Mouse (Mus musculus) olfactory bulb, adult 2 months (tissue): Measurements from ENCODE around the gene Nat8f6. TPM values are rescaled to one million over a fixed set of nuclear protein-coding genes. Genes with fewer than 3 reads are reported as not detected.
"Not testable (repeated sequence)": the region's sequence is repeated elsewhere in the genome, so short reads cannot be mapped to it uniquely, and the experiment has no call there.

Source experiments
- H3K27ac ChIP-seq: fragments of 200-500 bp; 2 replicates; pipeline ENCODE4 v1.5.1; 2012; ENCODE audit warnings: low read depth, low read length; ENCODE audit not compliant: insufficient read depth
- H3K4me1 ChIP-seq: fragments of 200-500 bp; 2 replicates; pipeline ENCODE4 v1.6.1; 2012; ENCODE audit warnings: low read length; ENCODE audit not compliant: control insufficient read depth, insufficient read depth
- H3K4me3 ChIP-seq: fragments of 200-500 bp; 2 replicates; pipeline ENCODE4 v1.5.1; 2012; ENCODE audit warnings: mild to moderate bottlenecking, low read depth, low read length, moderate library complexity; ENCODE audit not compliant: insufficient read depth
- CTCF ChIP-seq: fragments of 200-500 bp; IDR thresholded peaks from 2 replicates; pipeline ENCODE4 v1.5.1; 2012; ENCODE audit warnings: low read depth, mild to moderate bottlenecking, low read length, moderate library complexity; ENCODE audit not compliant: insufficient read depth
- POLR2A ChIP-seq: fragments of 200-500 bp; IDR thresholded peaks from 2 replicates; pipeline ENCODE4 v1.6.1; 2012; ENCODE audit warnings: mild to moderate bottlenecking, low read depth, low read length, moderate library complexity; ENCODE audit not compliant: insufficient read depth
- WGBS: fragments of 180-500 bp; shearing (Covaris S2); methylation state at CpG from one replicate; pipeline ENCODE4 v1.1.7; 2018; 5-methylcytosine and 5-hydroxymethylcytosine counted together
- polyA plus RNA-seq: library from polyadenylated mRNA; stranded (reverse); fragments of >200 nt; gene quantifications from 2 replicates; pipeline ENCODE4 v1.2.4, GENCODE M21; 2012; ENCODE audit warnings: low replicate concordance; ENCODE audit not compliant: missing spikeins, insufficient read depth, insufficient read length

Nat8f6 gene
- polyA plus RNA-seq, 1 experiment: not detected

DNA sequence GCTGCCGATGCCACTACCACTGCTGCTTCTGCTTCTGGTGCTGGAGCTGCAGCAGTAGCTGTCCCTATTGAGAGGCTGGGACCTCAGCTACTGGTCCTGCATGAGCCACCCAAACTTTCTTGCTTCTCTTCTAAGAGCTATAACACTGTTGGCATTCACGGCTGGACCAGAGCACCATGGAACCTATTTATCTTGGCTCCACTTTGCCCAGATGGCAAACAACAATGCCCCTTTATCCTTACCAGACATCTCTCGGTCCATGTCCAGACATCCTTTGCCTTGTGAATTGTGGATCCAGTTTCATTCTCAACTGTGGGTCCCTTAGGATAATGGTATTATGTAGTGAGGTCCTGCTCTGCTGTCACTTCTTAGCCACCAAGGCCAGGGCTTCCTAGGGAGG, 40.5 kb upstream of the Nat8f6 start:
- H3K4me1 ChIP-seq: peaks cover 9% of the 10 kb centered on the region
- no peak overlapping the region for H3K27ac ChIP-seq
- 74% methylated on average over 3 of the region's 3 CpGs for WGBS
- H3K4me3 ChIP-seq: no peak overlapping the region
- TF ChIP-seq CTCF (no peak), POLR2A (no peak)

DNA sequence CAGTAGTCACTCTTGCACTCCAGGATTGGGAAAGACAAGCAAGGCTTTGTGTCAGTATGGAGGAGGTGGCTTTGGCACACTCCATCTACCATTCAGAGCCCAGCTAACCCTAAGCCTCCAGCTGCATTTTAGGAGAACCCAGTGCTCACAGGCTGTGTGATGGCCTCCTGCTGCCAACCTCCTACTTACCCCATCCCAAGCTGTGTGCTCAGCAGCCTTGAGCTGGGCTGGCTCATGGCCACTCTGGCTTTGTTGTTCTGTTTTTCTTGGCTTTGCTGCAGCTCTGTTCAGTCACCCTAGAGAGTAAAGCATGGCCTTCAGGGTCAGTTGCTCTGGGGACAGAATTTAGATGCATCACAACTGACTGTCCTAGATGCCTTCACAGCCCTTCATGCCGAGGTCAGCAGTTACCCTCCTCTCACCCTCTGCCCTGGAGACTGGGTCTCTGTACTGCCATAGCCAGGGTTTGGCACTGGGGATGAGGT, 35.5 kb upstream of the Nat8f6 start:
- Histone ChIP-seq H3K4me1 (peaks cover 10% of the 10 kb centered on the region), H3K4me3 (no peak overlapping the region), H3K27ac (peak overlapping the region; percentile 59; the same call in 1 of the 2 replicates)
- 32% methylated on average over 1 of the region's 1 CpGs for WGBS
- TF ChIP-seq CTCF (no peak), POLR2A (no peak)

DNA sequence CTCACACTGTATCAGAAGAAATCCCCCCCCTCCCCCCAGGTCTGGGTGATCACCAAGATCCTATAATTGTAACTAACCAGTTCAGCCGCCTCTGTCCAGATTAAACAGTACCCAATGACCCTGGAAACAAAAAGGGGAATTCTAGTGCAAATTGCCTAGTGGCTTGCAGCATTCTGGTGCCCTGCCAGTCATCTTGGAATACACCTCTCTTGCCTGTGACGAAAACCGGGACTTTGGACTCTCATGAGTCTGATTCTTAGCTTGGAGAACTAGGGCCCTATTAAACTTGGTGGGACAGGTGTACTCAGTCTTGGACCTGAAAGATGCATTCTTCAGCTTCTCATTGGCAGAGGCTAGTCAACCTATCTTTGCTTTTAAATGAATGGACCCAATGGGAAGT, 32.7 kb upstream of the Nat8f6 start:
- Histone ChIP-seq H3K4me1 (peaks cover 14% of the 10 kb centered on the region), H3K4me3 (no peak overlapping the region), H3K27ac (no peak overlapping the region)
- 50% methylated on average over 3 of the region's 3 CpGs for WGBS
- TF ChIP-seq CTCF (no peak), POLR2A (no peak)

DNA sequence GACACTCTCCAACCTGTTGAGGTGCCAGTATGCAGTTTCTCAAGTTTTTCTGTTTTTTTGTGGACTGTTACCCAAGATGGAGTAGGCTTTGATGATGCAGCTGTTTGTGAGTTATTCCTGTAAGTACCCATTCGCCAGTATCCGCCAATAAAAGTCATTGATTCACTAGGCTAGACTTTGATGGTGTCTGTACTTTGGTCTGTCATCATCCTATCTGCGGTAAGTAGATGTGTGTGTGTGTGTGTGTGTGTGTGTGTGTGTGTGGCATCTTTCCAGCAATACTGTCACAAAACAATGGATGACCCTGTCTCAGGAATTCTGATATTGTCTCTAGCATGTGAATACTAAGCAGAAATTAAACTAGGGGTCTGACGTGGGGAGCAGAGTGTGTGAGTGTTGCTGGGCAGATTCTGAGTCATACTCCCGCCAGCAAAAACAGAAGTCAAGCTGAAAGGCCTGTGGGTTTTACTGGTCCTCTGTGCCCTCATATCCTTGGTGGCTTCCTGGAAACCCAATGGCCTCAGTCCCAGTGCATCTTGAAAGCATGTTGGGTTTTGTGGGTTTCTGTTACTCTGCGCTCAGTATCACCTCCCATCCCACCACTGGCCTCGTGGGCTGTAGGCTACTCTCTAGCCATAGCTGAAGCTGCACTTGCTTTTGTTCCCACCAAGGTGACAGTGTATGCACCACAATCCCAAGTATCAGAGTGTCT, 30.5 kb upstream of the Nat8f6 start:
- no peak for TF ChIP-seq CTCF
- TF ChIP-seq POLR2A: no peak
- 93% methylated on average over 7 of the region's 7 CpGs for WGBS
- Histone ChIP-seq H3K4me3 (no peak overlapping the region), H3K4me1 (peaks cover 5% of the 10 kb centered on the region; the same call in 1 of the 2 replicates), H3K27ac (no peak overlapping the region)

DNA sequence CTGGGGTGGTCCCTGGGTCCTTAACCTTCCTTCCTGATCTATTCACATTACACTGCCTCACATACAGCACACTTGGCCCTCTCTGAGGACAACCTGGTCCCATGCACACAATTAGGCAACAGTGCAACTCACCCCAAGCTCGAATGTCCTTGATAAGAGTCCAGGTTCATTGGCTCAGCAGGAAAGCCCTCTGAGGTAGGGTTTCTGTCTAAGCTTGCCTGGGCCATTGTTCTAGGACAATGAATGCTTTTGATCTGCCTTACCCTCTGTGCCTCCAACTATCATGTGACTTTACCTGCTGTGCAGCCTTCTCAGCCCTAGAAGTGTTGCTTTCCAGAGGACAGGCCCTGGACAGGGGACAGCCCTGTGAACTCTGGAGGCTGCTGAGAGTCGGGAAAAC, 28.5 kb upstream of the Nat8f6 start:
- WGBS: 42% methylated on average over 2 of the region's 2 CpGs
- Histone ChIP-seq H3K4me3 (no peak overlapping the region), H3K4me1 (peaks cover 3% of the 10 kb centered on the region; the same call in 1 of the 2 replicates), H3K27ac (no peak overlapping the region)
- TF ChIP-seq POLR2A: no peak
- no peak for TF ChIP-seq CTCF

DNA sequence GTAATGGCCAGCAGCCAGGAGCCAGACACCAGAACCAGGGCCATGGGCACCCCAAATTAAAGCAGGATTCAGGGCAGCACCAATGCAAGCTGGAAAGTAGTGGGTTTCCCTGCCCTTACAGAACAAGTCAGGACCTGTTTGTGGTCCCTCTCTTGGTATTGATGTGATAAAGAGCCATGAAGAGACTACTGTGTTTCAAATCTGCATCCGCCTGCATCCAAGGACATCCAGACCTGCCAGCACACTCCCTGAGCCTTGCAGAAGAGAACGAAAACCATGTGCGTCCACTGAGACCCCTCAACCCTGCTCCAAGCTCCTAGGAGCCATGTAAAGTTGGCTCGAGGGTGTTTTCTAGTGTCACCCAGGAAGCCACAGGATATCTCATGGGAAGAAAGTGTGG, 27.4 kb upstream of the Nat8f6 start:
- Histone ChIP-seq H3K4me1 (peaks cover 3% of the 10 kb centered on the region; the same call in 1 of the 2 replicates), H3K4me3 (no peak overlapping the region), H3K27ac (no peak overlapping the region)
- no peak for TF ChIP-seq CTCF
- TF ChIP-seq POLR2A: no peak
- WGBS: 94% methylated on average over 4 of the region's 4 CpGs

DNA sequence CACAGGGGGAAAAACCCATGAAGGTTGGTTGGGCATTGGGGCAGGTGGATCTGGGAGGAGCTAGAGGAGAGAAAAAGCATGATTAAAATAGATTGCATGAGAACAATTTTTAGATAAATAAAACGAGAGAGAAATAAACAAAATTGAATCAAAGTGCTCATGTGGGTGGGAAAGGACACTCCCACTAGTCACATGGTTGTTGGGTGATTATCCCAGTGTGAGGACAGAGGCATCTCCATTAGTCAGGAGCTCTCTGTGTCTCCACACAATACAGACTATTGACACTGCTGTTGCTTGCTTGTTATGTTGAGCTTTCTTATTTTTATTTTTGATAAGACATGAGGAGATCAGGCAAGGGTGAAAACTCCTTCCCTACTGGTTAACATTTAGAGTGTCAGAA, 26.2 kb upstream of the Nat8f6 start:
- H3K4me1 ChIP-seq: peaks cover 3% of the 10 kb centered on the region; the same call in 1 of the 2 replicates
- H3K4me3 ChIP-seq: no peak overlapping the region
- H3K27ac ChIP-seq: no peak overlapping the region
- 12% methylated on average over 1 of the region's 1 CpGs for WGBS
- TF ChIP-seq POLR2A: no peak
- no peak for TF ChIP-seq CTCF

DNA sequence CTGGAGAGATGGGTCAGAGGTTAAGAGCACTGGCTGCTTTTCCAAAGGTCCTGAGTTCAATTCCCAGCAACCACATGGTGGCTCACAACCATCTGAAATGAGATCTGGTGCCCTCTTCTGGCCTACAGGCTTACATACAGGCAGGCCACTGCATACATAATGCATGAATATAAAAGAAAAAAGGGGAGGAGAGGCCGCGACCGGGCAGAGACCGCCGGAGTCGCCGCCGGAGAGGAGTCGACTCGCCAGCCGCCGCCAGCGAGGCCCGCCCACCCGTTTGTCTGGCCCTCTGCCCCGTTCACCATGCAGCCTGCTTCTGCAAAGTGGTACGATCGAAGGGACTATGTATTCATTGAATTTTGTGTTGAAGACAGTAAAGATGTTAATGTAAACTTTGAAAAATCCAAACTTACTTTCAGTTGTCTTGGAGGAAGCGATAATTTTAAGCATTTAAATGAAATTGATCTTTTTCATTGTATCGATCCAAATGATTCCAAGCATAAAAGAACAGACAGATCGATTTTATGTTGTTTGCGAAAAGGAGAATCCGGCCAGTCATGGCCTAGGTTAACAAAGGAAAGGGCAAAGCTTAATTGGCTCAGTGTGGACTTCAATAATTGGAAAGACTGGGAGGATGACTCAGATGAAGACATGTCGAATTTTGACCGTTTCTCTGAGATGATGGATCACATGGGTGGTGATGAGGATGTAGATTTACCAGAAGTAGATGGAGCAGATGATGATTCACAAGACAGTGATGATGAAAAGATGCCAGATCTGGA, 23.1 kb upstream of the Nat8f6 start:
- H3K27ac ChIP-seq, H3K4me1 ChIP-seq, H3K4me3 ChIP-seq: not testable (repeated sequence)
- 82% methylated on average over 25 of the region's 25 CpGs for WGBS

DNA sequence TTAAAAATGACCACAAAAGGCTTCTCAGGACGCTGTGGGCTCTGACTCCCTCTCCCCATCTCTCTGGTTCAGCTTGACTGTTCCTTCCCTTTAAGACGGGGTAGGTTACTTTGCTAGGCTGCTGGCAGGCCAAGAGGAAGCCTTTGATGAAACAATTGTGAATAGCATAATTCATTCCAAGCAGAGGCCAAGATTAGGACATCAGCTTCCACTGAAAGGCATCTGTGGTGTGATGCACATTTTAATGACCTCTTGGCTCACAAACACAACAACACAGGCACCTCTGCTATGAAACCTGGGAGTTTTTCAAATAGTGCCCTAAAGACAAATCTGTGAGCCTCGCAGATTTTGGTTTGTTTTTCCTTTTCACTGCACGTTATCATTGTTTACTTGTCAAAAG, 19.2 kb upstream of the Nat8f6 start:
- H3K27ac ChIP-seq: no peak overlapping the region
- H3K4me1 ChIP-seq: no peaks in the 10 kb centered on the region
- TF ChIP-seq CTCF: no peak
- TF ChIP-seq POLR2A: no peak
- WGBS: 45% methylated on average over 4 of the region's 4 CpGs
- no peak overlapping the region for H3K4me3 ChIP-seq

DNA sequence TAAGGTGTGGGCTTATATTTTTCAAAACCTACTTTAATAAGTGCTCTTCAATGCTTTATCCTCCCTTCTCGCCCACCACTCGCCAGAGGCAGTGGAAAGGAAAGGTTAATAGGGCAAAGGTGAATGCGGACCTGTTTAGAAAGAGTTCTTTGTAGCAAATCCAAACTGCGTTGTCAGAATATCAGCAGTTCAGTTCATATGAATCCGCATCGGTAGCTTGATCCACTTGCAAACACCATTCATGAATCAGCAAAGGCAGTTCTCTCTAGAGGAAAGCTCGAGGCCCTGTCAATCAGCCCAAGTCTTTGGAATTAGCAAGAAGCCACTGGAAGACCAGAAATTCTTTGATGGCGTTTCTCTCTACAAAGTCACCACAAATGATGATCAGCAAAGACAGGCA, 17.9 kb upstream of the Nat8f6 start:
- no peak overlapping the region for H3K27ac ChIP-seq
- 54% methylated on average over 8 of the region's 8 CpGs for WGBS
- no peaks in the 10 kb centered on the region for H3K4me1 ChIP-seq
- H3K4me3 ChIP-seq: no peak overlapping the region
- TF ChIP-seq CTCF (no peak), POLR2A (no peak)

DNA sequence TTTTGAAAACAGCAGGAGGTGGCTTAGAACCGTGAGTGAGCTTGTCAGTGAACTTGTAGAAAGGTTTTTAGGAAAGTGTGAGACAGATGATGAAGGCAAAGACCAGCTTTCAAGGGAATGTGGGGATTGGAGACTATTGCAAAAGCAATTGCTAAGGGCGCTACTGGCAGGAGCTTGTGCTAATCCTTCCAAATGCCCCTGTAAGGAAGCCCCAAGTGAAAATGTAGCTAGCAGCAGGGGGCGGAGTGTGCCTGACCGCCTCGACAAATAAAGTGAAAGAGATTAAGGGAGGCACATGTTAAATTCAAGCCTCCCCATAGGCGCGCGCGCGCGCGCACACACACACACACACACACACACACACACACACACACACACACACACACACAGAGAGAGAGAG, 16.6 kb upstream of the Nat8f6 start:
- not testable (repeated sequence) for H3K4me3 ChIP-seq, H3K27ac ChIP-seq, H3K4me1 ChIP-seq
- 7% methylated on average over 12 of the region's 12 CpGs for WGBS

DNA sequence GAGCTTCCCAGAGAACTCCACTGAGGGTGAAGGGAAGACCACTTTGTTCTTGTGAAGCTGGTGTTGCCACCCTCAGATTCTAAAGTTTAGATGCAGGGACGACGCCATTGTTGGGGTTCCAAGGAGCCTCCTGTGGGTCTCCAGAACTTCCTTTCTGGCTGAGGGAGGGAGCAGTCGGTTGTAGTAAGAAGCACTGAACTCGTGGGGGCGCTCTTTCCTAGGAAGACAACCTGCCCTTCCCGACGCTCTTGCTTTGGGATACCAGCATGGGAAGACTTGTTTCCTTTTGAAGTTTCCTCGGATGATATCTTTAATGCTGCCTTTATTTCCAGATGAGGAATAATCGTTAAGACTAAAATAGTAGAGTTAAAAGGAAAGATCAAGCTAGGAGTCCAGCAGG, 16.1 kb upstream of the Nat8f6 start:
- 8% methylated on average over 9 of the region's 9 CpGs for WGBS
- H3K4me3 ChIP-seq, H3K27ac ChIP-seq, H3K4me1 ChIP-seq: not testable (repeated sequence)

DNA sequence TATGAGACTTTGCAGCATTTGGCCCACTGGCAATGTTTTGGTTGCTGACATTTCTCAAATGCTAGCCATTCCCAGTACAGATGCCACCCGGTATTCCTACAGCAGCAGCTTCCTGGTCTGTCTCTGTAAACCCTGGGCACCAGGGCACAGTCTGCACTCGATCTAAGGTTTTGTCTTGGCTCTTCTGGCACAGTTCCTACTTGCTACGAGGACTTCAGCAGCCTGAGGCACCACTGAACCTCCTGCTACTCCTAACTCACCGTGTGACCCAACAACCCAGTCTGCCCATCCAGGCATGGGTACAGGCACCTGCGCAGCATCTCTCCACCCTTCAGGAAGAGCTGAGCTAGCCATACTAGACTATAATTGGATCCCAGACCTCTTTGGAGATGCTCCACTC, 15.3 kb upstream of the Nat8f6 start:
- not testable (repeated sequence) for H3K4me1 ChIP-seq, H3K27ac ChIP-seq, H3K4me3 ChIP-seq
- WGBS: 50% methylated on average over 5 of the region's 5 CpGs
